Mouse (Mus musculus) ovary, postnatal 36 days (tissue): ENCODE measurements around the gene Kcnc3.
A peak's percentile ranks its signal among the peaks of the same experiment; 100 is the strongest.

Experiments
- DNase-seq: peaks from one replicate; pipeline ENCODE4 v3.0.0; 2022; ENCODE audit warnings: low spot score, mixed read lengths

Kcnc3 gene

DNA sequence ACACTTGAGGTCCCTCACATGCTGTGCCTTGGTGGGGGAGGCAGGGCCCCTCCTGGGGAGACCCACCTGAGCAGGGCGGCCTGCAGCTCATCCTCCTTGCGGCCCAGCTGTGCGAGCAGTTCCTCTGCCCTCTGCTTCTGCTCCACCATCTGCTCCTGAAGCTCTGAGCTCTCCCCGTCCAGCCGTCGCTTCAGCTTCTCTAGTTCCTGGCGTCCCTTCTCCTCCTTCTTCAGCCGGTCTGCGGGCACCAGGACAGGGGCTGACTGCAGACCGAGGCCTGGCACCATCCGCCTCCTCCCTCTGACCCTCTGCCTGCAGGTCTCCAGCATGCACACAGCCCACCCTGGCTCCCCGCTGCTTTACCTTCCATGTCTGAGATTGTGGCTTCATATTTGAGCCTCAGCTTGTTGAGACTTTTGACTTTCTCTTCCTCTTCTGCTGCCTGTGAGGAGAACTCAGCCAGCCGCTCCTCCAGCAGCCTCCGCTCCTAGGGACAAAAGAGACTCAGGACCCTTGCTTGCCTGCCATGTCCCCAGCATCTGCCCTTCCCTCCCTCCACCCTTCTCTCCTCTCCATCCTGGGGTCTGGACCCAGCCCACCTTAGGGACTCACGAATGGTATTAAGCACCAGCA, 38.1 kb downstream of the Kcnc3 start:
- no peak for DNase-seq

DNA sequence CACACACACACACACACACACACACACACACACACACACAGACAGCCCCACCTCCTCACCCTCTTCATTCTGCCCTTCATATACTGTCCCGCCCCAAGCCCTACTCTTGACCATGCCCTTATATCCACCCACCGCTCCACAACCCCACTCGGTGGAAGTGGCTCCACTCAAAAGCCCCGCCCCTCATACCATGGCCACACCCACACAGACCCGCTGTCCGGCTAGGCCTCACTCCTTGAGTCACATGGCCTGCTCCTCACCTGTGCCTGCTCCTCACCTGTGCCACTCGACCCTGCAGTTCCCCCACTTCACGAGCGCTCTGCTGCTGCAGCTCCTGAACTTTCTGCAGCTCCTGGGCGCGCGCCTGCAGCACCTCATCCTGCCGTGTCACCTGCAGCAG, 40.0 kb downstream of the Kcnc3 start:
- no peak for DNase-seq

DNA sequence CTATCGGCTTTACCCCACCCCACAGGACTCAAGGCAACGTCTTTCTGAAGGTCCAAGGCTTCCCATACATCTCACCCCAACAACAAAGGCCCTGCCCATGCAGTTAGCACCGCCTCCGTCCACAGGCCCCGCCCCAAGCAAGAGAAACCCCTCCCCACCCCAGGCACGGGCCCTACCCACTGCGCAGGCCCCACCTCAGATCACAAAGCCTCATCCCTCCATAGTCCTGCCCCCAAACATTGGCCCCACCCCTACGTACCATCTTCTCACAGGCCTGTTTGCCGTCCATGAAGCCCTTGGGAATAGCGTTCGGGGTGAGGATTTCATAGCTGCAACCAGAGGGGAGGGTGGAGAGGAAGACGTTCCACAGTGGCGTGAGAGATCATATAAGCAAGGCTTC, 42.2 kb downstream of the Kcnc3 start:
- DNase-seq: no peak

DNA sequence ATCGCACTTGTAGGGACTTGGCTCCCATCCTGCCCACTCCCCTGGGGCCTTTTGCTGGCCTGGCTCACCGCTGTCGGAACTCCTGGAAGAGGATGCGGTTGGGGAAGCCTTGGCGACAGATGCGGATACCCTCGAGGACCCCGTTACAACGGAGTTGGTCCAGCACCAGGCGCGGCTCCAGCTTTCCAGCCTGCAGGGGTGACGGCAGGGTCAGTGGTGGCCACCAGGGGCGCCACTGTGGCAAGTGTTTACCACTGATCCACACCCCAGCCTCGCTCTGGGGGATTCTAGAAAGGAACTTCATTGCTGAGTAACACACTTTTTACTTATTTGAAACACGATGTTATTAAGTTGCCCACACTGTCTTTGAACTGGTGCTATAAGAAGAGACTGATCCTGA, 42.9 kb downstream of the Kcnc3 start:
- DNase-seq: no peak

DNA sequence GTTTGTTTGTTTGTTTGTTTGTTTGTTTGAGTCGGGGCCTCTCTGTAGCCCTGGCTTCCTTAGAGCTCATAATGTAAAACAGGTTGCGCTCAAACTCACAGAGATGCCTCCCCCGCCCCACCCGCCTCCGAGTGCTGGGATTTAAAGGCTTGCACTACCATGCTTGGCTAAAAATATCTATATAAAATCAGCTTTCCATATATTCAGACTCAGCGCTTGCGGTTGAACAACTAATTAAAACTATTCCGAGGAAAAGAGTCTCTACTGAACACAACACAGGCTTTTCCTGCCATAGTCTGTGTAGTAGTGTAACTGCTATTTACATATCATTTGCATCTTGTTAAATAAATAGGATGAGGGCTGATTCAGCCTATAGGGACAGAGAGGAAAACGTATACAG, 46.2 kb downstream of the Kcnc3 start:
- DNase-seq: no peak

DNA sequence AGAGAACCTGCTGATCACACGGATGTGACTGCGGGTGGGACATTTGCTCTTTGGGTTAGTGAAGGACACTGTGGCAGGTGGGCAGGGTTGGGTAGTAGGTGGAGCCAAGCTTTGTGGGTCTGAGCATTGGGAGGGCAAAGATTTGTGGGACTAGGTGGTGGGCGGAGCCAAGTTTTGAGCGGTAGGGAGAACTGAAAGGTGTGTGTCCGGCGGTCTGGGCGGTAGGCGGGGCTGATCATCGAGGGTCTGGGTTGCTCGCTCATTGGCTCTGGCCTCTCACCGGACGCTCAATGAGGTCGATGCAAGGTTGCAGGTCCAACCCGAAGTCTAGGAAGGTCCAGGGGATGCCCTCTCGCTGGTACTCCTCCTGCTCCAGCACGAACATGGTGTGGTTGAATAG, 48.2 kb downstream of the Kcnc3 start:
- no peak for DNase-seq

DNA sequence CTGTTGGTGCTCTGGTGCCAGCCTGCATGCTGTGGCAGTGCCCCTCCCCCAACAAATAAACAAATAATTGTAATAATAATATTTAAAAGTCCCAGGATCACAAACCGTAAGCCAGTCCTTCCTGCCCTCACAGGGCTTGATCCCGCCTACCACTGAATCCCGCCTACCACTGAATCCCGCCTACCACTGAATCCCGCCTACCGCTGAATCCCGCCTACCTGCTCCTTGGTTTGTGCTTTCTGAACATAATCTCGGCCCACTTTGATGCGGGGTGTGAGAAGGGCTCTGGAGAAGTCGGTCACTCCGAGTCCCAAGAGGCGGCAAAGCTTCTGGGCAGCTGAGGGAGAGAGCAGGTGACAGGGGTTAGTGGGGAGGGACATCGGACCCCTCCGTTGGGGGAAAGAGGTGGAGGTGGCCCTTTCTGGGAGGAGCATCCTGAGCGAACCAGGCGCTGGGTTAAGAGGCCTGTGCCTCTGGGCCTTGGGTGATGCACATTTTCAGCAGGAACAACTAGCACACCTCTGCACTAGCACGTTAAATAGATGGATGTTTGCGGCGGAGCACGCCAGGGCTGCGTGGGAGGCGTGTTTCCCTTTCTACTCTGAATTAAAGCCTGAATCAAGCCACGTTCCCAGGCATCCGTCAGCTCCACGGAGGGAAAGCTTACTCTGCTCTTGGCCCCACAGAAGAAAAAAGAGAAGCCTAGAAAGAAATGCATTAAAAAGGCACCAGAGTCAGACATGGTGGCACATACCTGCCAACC, 50.6 kb downstream of the Kcnc3 start:
- no peak for DNase-seq

DNA sequence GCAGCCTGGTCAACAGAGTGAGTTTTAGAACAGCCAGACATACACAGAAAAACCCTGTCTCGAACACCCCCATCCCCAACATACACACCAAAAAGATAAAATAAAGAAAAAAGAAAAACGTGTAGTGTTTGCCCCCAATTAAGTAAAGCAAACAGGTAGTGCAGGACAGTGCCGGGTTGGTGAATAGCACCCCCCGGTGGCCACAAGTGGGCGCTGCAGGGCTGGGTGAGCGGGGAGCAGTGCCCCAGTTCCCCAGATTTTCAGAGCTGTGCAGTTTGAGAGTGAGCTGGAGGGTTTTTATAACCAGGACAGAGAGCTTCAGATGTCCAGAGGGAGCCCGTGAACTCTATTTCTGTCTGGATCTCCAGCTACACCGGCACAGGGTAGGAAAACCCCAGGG, 51.4 kb downstream of the Kcnc3 start:
- DNase-seq: peak; percentile 23

DNA sequence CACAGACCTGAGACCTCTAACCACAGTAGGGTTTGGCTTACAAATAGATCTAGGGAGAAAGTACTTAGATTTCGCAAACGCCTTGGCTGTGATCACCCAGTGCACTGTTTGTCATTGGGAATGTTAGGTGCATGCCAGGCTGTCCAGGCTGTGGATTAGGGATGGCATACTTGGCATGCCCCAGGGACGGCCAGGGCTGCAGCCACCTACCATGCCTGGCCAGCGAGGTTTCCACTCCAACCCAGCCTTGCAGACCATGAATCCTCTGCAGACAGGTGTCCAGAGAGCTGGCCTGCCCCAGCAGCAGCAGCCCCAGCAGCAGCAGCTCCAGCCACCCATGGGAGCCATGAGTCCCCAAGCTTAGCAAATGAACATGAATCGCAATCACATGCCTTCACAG, 54.8 kb downstream of the Kcnc3 start:
- no peak for DNase-seq

DNA sequence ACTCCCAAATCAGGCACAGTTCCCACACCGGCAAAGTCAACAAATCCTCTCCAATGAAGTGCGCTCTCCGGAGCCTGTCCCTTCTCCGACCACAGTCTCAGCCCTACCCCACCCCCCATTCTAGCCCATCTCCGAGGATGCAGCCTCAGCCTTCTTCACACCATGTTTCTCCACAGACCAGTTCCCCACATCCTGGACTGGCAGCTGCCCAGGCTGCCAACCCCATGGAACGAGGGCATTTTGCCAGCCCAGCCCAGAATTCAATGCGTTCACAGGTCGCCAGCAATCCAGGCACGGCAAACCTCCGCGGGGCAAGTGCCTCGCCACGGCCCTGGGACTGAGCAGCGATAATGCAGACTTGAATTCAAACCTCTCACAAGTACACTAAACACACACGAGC, 55.5 kb downstream of the Kcnc3 start:
- no peak for DNase-seq

DNA sequence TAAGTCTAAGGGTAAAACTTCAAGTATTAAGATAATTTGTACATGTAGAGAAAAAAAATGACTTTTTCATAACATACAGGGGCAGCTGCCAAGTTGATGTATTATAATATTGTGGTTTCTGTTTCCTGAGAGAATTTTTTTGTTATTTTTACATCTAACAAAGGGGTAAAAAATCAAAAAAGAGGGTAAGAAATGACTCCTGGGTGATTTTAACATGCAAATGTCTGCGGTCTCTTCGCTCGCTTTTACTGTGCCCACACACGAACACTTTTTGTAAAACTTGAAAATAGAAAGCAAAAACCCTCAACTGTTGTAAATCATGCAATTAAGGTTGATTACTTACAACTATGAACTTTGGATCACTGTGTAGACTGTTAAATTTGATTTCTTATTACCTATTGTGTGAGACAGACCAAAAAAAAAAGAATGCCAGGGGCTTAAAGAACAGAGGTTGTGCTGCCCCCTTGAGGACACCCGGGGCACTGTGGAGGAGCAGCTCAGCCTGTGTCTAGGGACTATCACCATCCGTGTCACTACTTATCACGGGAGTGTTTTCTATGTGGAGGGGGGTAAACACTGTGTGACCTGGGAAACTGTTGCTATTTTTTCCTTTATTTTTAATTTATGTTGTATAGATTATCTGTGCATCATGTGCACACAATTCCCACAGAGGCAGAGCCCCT, 56.7 kb downstream of the Kcnc3 start:
- peak; percentile 62 for DNase-seq

DNA sequence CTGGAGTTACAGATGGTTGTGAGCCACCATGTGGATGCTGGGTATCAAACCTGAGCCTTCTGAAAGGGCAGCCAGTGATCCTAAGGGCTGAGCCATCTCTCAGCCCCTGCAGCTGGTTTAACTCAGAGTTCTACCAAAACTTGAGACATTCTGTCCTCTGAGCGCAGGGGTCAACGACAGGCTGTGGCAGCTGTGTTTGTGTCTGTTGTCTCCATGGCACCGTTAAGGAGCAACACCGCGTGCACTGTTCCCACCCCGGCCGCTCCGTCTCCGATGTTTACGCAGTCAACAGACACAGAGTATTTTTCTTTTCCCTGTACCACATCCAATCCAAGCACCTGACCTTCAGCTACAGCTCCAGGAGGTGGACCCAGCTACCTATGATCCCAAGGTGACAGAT, 57.3 kb downstream of the Kcnc3 start:
- no peak for DNase-seq

DNA sequence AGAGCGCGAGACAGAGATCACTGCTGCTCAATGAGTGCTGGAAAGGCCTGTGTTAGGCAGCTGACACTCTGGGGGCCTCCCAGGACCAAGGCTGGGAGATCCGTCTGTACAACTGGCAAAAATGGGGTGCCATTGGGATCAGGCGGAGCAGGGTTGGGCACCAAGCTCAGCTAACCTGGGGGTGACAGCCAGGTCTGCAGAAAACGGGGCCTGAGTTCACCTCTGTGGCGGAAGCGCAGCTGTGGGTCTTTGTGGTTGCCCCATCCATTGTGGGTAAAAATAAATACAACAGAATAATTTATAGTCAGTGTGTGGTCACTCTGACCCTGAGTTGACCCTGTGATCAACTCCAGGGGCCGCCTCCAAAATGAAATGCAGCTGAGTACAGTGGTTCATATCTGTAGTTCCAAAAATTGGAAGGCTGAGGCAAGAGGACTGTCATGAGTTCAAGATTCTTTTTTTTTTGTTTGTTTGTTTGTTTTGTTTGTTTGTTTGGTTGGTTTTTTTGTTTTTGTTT, 58.7 kb downstream of the Kcnc3 start:
- no peak for DNase-seq

DNA sequence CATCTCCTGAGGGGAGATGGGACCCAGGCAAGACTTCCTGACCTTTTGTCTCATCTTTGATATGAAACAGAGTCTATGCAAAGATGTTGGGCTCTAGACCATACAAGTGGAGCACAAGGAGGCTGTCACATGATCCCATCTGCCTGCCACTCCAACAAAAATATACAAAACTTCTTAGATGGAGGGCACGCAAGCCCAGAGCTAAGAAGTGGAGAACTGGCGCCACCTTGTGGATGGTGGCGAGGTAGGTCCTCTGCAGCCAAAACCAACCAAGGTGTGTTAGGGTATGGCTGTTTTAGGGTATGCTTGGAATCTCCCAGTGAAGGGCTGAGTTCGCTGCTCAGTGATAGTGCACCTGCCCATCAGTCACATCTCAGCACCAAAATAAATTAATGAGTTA, 59.5 kb downstream of the Kcnc3 start:
- peak; percentile 36 for DNase-seq

DNA sequence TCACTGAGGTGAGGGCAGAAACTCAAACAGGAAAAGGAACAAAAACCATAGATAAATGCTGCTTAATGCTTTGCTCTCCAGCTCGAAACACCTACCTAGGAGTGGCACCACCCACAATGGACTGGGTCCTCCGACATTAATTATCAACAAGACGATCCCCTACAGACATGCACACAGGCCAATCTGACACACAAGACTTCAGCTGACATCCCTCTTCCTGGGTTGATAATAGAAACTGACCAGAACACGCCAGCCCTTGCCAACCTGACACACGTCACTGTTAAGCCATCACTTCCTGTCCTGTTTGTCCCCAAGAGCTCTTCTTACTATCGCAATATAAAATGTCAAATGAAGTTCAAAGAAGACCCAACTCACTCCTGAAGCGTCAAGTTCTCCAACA, 61.0 kb downstream of the Kcnc3 start:
- DNase-seq: no peak

DNA sequence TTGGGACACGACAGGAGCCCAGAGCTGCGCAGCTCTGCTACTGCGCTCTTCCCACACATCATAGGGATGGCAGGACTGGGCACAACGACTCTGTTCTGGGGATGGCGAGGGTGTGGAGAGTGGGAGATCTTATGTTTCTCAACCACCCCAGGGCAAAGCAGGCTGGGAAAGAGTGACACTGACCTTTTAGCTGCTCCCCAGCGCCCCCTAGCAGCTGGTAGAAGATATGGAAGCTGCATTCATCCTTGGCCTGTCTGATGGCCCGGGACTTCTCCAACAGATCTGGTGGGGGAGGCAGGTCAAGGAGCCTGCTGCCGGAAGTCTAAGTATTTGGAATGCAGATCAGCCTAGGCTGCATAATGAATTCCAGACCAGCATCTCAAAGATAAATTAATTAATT, 63.3 kb downstream of the Kcnc3 start:
- no peak for DNase-seq
